Mouse (Mus musculus) gastrocnemius, postnatal 14 days (tissue): ENCODE data around the gene Zmiz1. TPM values are rescaled to one million over a fixed set of nuclear protein-coding genes. Genes with fewer than 3 reads are reported as not detected.

Experiments
- DNase-seq: peaks from one replicate; pipeline ENCODE4 v3.0.0; 2021; ENCODE audit warnings: mixed read lengths
- intact Hi-C: fragments of 180-260 bp; cut with DNase I; formaldehyde crosslinking; loops from one replicate; pipeline ENCODE4 v1.15.1; 2025; ENCODE audit warnings: low total_unique reads
- total RNA-seq, 2 experiments: library from RNA; stranded (reverse); gene quantifications; 2 replicates each; pipeline ENCODE4 v1.2.3; 2021

Gene Zmiz1
- total RNA-seq, 2 experiments from 2014 or later, result 30.3 to 36.0 TPM

DNA sequence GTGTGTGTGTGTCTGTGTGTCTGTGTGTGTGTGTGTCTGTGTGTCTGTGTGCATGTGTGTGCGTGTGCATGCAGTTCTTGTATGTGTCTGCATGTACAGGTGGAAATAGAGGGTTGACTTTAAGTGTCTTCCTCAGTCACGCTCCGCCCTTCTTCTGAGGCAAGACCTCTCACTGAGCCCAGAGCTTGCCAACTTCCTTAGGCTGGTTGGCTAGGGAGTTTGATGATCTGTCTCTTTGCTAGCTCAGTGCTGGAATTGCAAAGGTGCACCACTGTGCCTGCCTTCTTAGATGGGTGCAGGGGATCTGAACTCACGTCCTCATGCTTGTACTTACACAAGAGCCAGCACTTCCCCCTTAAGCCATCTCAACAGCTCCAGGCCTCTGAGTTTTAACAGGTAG, 84.1 kb downstream of the Zmiz1 start:
- intact Hi-C loops, result no loop called here
- no peak for DNase-seq

DNA sequence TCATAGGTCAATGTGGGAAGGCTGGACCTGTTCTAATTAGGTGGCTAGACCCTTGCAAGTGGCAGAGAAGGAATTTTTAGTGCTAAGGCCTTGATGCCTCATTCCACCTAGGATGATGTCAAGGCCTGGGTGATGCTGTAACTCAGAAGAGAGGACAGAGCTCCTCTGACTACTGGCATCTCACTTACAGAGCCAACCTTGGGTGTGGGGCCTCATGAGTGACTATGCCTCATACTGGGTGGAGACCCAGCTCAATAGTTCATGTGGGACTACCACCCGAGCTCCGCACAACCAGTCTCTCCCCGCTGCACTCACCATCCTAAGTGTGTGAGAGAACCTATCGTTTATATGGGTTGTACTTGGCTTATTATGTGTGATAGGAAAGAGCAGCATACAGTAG, 84.9 kb downstream of the Zmiz1 start:
- intact Hi-C loops, result no loop called here
- DNase-seq, result no peak

DNA sequence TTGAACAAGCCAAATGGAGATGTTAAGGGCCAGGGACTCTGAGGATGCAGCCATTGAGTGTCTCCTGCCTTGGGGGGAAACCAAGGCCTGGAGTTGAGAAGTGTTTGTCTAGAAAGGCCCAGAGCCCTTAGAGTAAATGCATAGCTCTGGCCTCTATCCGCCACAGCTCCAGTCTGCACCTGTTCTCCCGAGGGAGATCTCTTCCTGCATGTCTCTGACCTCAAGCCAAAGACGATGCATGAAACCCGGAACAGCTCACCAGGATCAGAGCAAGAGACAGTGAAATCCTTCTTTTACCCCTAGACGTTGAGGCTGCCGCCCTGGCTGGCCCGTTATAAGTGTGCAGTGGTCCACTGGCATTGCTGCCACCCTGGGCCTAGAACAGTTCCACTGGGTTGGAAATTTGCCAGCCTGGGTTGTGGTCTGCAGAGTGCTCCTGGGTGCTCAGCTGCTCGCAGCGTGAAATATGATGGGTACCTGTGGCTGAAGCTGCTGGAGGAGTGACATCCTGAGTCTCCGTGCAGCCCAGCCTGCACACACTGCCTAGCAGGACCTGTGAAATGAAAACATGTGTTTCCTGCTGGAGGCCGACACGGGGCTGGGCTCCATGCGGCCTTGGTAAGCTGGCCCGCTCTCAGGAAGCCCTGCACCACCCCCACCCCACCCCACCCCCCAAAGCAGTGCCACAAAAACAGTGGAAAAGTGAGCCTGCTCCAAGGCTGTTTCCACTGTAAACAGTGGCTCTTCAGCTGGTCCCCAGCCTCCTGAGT, 88.1 kb downstream of the Zmiz1 start:
- intact Hi-C loops, result no loop called here
- DNase-seq, result no peak

DNA sequence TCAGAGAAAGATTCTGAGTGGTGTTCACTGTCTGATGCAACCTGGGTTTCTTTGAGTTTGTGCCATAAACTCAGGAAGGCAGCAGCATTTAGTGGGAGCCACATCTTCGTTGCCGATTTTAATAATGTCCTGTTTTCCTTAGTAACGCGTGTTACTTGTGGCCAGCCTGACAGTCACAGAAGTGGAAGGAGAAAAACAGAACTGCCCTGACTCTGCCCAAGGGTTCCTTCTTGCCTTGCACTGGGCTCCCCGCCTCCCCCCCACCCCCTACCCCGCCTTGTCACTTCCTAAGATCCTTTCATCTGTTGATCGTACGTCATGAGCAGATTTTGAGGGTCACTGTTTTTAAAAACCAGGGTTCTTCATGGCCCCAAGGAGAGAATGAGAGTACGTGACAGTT, 88.9 kb downstream of the Zmiz1 start:
- DNase-seq, result no peak
- intact Hi-C loops, result no loop called here

DNA sequence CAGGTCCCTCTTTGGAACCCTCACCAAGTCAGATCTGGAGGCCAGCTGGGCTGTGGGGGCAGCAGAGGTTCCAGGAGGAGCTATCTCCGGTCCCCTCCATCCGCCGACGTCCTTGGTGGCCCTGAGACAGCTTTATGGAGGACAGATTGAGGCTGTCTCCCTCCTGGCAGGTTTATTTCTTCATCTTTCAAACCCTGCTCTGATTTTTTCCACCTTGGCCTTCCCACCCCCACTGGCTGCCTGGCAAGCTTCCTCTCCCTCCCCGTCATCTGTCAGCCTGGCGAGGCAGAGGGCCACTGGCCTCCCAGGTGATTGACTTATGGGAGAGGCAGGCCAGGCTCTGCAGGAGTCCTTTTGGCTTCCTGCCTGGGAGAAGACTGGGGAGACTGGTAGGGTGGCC, 89.7 kb downstream of the Zmiz1 start:
- intact Hi-C loops, result no loop called here
- DNase-seq, result no peak

DNA sequence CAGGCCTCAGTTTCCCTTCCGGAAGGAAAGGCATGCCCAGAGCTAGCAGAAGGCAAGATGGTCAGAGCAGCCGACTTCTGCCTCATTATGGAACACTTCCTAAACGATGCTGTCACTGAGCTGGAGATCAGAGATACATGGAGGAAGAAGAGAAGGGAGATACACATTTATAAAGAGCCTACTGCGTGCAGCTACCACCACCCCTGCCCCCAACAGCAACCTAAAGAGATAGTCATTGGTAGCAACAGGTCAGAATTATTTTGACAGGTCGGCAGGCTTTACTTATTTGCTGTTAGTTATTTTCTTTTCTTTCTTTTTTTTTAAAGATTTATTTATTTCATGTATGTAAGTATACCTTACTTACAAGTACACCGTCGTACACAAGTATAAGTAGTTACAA, 90.1 kb downstream of the Zmiz1 start:
- no peak for DNase-seq
- intact Hi-C loops, result no loop called here

DNA sequence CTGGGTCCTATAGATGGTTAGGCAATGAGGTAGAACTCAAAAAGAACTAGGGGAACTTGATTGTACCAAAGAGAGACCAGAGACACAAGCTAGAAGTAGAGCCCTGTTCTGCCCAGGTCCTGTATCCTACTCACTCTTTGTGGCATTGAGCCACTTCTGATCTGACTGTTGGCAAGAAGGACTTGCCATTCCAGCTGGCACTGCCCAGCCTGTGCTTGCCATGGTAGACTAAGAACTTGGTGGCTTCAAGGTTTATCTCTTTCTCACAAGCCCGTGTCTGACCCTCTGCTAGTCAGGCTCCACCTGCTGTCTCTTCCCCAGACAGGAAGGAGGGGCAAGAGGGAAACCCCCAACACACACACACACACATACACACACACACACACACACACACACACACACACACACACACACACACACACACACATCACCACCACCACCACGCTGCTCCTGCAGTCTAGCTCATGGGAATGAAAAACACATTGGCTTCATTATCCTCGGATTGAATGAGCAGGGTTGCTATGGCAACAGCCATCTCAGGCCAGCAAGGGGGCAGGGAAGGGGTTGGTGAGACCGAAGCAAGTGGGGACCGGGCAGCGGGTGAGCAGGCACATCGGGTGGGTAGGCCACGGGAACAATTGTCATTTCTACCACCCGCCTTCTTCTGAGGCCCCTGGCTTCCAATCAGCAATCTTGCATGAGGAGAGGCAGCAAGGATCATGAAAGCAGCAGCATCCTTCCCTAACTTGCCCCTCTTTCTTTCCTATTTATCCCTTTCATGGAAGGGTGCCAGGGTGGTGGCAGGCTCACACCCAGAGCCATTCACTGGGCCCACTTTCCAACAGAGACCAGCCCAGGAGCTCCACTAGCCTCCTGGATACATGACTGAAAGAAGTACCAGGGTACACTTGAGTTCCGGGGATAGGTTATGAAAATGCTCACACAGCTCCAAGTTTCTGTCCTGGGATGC, 91.2 kb downstream of the Zmiz1 start:
- no peak for DNase-seq
- intact Hi-C loops, result no loop called here

DNA sequence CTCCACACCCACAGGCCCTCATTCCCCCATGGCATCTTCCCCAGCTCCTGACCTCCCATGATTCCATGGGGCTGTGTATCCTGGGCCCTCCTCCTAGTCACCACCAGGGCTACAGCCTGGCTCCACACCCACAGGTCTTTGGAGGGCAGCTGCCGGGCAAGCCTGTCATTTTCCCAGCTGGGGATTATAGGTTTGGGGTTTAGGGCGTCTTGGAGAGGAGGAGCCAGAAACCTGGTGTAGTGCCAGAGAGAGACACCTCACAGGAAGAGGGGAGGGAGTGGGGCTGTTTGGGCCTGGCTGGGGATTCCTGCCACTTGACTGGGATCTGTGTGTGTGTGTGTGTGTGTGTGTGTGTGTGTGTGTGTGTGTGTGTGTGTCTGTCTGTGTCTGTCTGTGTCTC, 92.7 kb downstream of the Zmiz1 start:
- intact Hi-C loops, result no loop called here
- no peak for DNase-seq

DNA sequence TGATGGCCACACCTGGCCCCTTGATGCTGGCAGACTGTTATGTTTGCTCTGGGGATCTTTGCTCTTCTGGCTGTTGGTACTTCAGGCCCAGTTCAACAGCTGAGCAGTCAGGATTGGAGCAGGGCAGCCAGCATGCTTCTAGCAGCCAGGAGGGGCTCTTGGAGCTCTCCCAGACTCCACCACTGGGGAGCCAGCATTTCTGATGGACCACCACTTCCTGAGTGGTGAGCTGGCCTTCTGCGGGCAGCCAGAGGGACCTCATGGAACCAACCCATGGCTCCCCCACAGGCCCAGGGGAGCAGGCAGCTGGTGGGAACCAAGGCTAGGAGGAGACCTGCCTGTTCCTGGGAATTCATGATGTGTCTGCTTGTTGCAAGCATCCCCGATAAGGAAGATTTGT, 94.4 kb downstream of the Zmiz1 start:
- DNase-seq, result no peak

DNA sequence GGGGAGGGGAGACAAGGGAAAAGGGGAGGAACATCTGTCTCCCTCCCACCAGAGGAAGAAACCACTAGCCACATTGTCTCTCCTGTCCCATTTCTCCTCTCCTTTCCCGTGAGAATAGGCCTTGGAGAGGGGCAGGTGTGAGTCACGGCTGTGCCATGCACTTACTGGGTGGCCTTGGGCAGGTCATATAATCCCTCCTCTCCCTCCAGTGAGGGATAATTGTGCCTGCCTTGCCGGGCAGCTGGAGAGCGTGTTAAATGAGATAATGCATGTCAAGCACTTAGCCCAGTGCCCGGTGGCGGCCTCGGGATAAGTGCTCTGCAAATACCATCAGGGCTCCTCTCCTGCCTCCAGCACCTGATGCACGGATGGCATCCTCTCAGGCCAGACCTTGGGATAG, 95.8 kb downstream of the Zmiz1 start:
- intact Hi-C loops, result no loop called here
- DNase-seq, result no peak

More for the DNA sequence above, 94.4 kb downstream of the Zmiz1 start:
- intact Hi-C loops, result no loop called here

DNA sequence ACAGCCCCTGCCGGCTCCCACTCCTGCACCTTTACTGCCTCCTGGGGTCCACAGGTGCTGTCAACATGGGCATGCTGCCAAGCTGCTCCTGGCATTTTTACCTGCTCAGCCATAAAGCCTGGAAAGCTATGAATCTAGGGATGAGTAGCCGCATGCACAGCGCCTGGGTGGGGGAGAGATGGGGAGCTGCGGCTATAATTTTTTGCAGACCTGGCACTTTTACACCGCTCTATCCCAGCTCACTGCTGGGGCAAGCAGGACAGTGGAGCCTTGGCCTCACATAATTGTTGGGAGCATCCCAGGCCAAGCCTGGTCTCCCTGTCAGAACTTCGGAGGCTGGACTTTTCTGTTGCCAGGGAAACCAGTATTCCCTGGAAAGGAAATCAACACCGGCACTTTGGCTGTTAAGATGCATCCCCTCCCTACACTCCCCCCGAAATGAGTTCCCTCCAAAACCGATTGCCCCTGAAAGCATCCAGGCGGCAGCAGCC, 96.4 kb downstream of the Zmiz1 start:
- no peak for DNase-seq
- intact Hi-C loops, result no loop called here

DNA sequence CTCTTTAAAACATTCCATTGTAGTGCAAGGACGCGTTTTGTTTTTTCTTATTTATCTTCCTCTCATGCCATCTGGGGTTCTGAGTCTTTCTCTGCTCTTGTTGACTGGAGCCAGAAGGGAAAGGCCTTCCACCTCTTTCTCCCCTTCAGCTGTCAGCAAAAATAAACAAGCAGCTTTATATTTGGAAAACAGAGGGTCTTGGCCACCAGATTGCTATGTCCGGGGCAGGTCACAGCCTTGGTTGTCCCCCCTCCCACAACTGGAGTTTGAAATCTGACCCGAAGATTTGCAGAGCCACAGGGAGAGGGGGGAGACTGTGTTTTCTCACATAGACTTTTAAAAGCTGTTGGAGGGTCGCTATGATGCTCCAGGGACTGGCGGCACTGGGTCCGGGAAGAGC, 96.9 kb downstream of the Zmiz1 start:
- intact Hi-C loops, result no loop called here
- no peak for DNase-seq

DNA sequence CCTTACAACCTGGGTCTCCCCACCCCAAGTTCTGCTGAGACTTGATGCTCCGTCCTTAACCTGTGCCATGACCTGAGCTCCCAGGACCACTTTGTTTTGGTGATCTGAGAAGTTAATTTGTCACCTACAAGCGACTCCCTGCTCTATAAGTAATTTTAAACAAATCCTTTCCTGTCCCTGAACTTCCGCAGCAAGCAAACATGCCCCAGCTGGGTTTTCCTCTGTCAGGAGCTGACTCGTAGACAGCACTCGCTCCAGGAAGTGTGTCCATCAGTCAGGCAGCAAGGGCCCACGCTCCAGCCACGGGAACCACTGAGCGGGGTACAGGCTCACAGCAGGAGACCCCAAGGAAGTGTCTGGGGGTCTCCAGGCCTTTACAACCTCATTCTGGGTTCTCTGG, 98.0 kb downstream of the Zmiz1 start:
- intact Hi-C loops, result no loop called here
- DNase-seq, result no peak

DNA sequence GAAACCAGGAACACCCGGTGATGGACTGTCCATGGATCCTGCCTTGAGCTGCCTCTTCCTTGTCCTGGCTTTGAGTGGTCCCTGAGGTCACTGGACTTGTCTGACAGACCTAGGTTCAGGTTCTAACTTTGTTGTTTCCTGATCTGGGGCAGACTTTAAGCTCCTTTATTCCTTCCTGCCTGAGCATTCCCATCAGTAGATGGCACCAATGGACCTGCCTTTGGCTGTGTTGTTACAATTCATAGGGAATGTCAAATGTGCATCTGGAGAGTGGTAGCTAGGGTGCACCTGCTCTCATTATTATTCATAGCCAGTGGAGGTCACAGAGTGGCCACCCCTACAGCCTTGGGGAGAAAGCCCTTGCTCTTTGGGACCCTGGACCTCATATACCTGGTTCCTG, 99.5 kb downstream of the Zmiz1 start:
- intact Hi-C loops, result no loop called here
- DNase-seq, result no peak

DNA sequence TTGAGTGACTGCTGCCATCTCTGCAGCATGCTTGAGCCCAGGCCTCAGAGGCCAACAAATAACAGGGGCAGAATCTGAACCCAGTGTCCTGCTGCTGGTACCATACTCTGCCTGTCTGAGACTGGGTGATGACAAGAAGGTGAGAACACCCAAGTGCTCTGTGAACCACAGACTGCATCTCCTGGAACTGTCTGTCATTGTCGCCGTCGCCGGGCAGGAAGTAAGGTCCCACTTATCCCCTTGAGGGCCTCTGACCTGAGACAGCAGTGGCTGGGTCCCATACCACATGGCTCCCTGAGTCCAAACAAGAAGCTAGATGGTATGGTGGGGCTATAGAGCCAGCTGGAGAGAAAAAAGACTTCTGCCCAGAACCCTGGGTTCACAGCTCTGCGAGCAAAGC, 100.9 kb downstream of the Zmiz1 start:
- intact Hi-C loops, result loop anchor here (5.0 kb wide), 1 partner anchor 88 kb away; no protein-coding TSS in a partner anchor
- no peak for DNase-seq

DNA sequence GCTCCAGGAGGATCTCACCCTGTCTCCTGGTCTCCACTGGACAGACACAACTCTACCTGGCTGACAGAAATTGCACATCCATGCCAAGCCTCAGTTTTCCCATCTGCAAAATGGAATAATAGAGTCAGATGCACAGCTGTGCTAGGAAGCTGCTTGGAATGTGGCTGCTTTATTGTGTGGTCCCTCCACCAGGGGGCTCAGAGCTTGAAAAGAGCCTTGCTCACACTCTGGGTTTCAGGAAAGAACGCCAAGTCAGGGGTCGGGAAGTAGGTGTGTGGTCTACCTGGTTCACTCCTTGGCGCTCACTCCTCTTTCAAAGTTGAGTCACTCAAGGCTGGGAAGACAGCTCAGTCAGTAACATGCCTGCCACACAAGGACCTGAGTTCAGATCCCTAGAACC, 101.9 kb downstream of the Zmiz1 start:
- intact Hi-C loops, result loop anchor here (5.0 kb wide), 1 partner anchor 89 kb away; no protein-coding TSS in a partner anchor
- no peak for DNase-seq

DNA sequence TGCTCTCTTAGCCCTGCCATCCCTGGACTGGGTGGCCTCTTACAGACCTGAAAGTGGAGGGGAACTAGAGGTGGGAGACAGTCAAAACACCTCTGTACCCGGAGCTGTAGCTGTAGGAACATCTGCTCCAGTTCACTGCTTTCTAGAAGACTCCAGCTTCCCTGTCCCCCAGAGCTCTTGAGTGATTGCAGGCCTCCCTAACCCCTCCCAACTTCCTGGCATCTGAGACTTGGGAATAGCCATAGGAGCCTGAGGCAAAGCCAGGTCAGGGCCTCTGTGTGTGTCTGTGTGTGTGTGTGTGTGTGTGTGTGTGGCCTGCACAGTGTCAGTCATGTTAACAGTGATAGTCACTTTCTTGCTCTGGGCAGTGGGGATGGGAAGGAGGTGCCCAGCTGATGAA, 102.7 kb downstream of the Zmiz1 start:
- intact Hi-C loops, result loop anchor here (2.0 to 5.0 kb wide), 2 partner anchors 21 to 89 kb away; no protein-coding TSS in a partner anchor
- no peak for DNase-seq

DNA sequence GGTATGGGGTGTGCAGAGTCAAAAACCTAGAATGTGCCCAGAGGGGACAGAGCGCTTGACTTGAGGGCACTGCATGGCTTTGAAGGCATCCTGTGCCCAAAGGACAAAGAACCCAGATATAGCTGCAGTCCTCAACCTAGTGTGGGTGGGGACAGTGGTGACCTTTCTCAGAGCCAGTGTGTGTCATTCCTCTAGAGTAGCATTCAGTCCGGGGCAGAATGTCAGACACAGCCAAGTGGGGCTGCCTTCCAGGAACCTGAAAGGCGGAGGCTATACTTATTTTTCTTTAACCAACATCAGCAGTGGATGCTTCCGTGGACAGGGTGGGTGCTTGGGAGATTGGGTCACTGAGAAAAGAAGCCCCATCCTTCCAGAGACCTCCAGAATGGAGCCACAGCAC, 103.5 kb downstream of the Zmiz1 start:
- no peak for DNase-seq
- intact Hi-C loops, result loop anchor here (2.0 to 5.0 kb wide), 2 partner anchors 22 to 90 kb away; no protein-coding TSS in a partner anchor

DNA sequence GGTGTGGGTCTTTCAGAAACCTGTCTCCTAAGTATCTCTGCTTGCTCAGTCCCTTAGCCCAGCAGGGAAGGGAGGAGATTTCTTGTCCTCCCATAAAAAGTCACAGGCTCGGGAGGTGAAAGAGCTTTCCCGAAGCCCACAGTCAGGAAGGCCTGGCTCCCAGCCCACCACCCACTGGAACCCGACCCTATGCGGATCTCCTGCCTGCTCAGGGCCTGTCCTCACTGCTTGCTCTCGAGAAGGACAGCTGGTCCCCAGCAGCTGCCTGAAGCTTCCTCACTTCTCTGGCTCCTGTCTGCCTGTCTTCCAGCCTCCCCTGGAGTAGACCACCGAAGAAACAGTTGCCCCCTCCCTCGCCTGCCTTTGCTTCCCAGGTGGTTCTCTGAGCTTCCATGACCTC, 103.9 kb downstream of the Zmiz1 start:
- intact Hi-C loops, result loop anchor here (2.0 to 5.0 kb wide), 2 partner anchors 22 to 91 kb away; no protein-coding TSS in a partner anchor
- no peak for DNase-seq

DNA sequence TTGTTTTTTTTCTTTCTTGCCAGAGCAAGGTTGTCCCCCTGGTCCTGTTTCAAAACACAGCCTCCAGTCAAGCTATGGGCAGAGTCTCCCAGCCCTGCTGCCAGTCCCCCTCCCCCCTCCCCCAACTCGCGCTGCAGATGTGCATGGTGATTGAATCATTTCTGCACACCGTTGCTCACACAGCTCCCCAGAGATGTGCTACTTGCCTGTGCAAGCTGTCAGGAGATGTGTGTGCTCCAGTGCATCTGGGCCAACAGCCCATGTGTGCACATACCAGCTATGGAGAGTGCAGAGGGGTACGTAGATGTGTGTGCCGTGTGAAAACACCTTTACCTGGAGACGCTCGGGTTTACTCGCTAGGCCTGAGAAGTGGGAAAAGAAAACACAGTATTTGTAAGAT, 105.6 kb downstream of the Zmiz1 start:
- intact Hi-C loops, result loop anchor here (5.0 kb wide), 1 partner anchor 92 kb away; no protein-coding TSS in a partner anchor
- DNase-seq, result no peak
